Mouse (Mus musculus): ENCODE measurements around the gene Rrn3. TPM values are rescaled to one million over a fixed set of nuclear protein-coding genes. Genes with fewer than 3 reads are reported as not detected.
"Not testable (repeated sequence)": the region's sequence is repeated elsewhere in the genome, so short reads cannot be mapped to it uniquely, and the experiment has no call there.

The Rrn3 gene
- polyA plus RNA-seq, 1 experiment from 2014 or later: 72.7 TPM

DNA sequence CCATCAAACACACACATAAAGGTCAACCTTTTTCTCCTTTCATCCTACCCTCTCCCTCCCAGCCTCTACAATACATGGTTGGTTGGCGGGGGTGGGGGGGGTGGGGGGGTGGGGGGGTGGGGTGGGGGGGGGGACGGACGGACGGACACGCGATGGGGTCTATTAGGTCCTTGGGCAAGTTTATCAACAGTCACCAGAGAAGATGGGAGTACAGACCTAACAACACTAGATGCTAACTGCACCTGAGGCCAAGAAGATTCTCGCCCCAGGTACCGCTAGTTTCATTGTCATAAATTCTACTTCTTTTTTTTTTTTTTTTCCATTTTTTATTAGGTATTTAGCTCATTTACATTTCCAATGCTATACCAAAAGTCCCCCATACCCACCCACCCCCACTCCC, 26.5 kb upstream of the Rrn3 start:
- no peaks in the 10 kb centered on the region for H3K9me3 ChIP-seq
- H3K4me1 ChIP-seq: 0 out of 2 replicates have a peak, but pooled peaks cover 5% of the 10 kb centered on the region
- peaks cover 16% of the 10 kb centered on the region for H3K27me3 ChIP-seq
- H3K4me2 ChIP-seq: peak overlapping the region; percentile 97
- no peak for ATAC-seq (ENCODE audit: insufficient number of reproducible peaks, insufficient read depth, low FRiP score, low TSS enrichment, low read depth)
- H3K4me3 ChIP-seq: peak overlapping the region; percentile 72
- no peak overlapping the region for H3K27ac ChIP-seq
- no peak overlapping the region for H3K9ac ChIP-seq
- 75% methylated on average over 8 of the region's 8 CpGs for WGBS
- H3K36me3 ChIP-seq: no peaks in the 10 kb centered on the region

DNA sequence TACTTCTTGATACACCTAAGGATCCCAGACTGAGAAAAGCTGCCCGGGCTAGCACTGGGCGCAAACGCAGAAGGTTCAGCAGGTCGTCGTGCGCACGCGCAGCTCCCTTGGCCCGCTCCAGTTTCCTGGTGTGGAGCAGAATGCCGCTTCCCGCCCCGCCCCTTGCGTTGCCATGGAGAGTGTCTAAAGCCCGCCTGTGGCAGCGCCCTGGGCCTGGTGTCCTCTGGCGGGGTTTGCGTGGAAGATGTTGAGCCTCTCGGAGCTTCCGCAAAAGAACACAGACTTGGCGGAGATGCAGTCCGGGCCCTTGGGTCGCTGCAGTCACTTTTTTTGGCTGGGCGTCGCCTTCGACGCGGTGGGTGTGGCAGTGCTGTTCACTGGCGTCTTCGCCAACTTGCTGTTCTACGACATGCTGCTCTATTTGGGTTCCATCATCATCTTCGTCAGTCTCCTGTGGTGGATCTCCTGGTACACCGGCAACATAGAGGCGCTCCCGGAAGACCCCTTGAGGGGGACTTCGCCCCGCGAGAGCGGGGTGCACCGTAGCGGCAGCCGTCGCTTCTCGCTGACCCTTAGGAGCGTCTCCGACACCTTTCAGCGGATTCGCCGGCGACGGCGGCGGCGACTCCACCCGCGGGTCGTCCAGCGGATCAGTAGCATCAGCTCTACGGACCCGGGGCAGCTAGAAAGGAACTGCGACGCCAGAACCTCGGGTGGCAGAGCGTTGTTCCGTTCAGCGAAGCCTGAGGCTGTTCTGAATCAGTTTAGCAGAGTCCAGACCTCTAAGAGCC, 25.9 kb upstream of the Rrn3 start:
- H3K4me3 ChIP-seq: peak overlapping the region; percentile 72
- 0 out of 2 replicates have a peak, but pooled peaks cover 5% of the 10 kb centered on the region for H3K4me1 ChIP-seq
- H3K27ac ChIP-seq: no peak overlapping the region
- H3K27me3 ChIP-seq: peaks cover 10% of the 10 kb centered on the region; the same call in 1 of the 2 replicates
- under 1% methylated on average over 65 of the region's 65 CpGs for WGBS
- H3K9ac ChIP-seq: peak overlapping the region; percentile 73
- H3K9me3 ChIP-seq: no peaks in the 10 kb centered on the region
- H3K4me2 ChIP-seq: peak overlapping the region; percentile 97
- H3K36me3 ChIP-seq: no peaks in the 10 kb centered on the region
- ATAC-seq (ENCODE audit: insufficient number of reproducible peaks, insufficient read depth, low FRiP score, low TSS enrichment, low read depth): peak; percentile 93

DNA sequence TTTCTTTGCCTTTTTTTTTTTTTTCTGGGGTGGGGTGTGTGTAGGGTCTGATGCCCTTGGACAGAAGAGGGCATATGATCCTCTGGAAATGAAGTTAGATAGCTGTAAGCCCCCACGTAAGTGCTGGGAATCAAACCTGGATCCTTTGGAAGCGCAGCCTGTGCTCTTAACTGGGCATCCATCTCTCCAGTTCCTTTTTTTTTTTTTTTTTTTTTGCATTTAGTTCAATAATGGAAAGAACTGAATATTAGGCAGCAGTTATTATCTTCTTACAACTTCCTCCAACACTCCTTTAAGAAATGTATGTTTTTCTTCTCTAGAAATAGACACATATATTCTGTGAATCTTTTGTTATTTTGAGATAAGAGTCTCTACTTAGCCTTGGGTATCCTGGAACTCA, 22.7 kb upstream of the Rrn3 start:
- ATAC-seq (ENCODE audit: insufficient number of reproducible peaks, insufficient read depth, low FRiP score, low TSS enrichment, low read depth): no peak
- 86% methylated on average over 2 of the region's 2 CpGs for WGBS

DNA sequence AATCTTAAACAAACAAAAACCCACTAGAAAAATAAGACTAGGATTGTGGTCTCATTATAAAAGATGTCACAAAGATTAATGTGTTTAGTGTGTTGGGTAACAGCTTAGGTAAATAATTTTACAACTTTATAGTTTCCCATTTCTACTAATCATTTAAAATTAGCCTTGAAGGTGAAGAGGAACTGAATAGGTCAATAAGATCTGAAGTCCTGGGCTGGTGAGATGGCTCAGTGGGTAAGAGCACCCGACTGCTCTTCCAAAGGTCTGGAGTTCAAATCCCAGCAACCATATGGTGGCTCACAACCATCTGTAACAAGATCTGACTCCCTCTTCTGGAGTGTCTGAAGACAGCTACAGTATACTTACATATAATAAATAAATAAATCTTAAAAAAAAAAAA, 17.7 kb upstream of the Rrn3 start:
- 86% methylated on average over 1 of the region's 1 CpGs for WGBS
- not testable (repeated sequence) for H3K4me2 ChIP-seq; H3K9me3 ChIP-seq; ATAC-seq (ENCODE audit: insufficient number of reproducible peaks, insufficient read depth, low FRiP score, low TSS enrichment, low read depth); H3K4me3 ChIP-seq; H3K27ac ChIP-seq; H3K9ac ChIP-seq; H3K27me3 ChIP-seq; H3K36me3 ChIP-seq; H3K4me1 ChIP-seq

More for the DNA sequence above, 22.7 kb upstream of the Rrn3 start:
- 0 out of 2 replicates have a peak, but pooled peaks cover 5% of the 10 kb centered on the region for H3K4me1 ChIP-seq
- H3K36me3 ChIP-seq: no peaks in the 10 kb centered on the region
- H3K4me2 ChIP-seq: no peak overlapping the region
- no peak overlapping the region for H3K9ac ChIP-seq
- peaks cover 6% of the 10 kb centered on the region; the same call in 1 of the 2 replicates for H3K27me3 ChIP-seq
- no peak overlapping the region for H3K4me3 ChIP-seq
- H3K27ac ChIP-seq: no peak overlapping the region
- H3K9me3 ChIP-seq: no peaks in the 10 kb centered on the region

DNA sequence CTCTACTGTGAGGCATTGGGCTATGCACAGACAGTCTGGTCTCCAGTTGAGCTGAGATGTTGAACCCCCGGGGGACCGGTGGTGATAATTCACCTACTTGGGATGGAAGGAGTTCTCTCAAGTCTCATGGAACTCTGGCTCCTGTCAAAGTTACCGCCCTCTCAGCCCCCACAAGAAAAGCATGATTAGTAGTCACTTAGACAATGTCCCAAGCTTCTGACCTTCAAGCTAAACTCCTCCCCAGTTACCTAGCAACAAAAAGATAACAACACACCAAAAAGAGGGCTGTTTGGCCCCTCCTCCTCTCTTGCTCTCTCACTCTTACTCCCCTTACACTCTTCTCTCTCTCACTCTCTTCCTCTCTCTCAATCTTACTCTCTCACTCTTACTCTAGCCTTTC, 16.0 kb upstream of the Rrn3 start:
- no peak overlapping the region for H3K4me3 ChIP-seq
- WGBS: 89% methylated on average over 3 of the region's 3 CpGs

DNA sequence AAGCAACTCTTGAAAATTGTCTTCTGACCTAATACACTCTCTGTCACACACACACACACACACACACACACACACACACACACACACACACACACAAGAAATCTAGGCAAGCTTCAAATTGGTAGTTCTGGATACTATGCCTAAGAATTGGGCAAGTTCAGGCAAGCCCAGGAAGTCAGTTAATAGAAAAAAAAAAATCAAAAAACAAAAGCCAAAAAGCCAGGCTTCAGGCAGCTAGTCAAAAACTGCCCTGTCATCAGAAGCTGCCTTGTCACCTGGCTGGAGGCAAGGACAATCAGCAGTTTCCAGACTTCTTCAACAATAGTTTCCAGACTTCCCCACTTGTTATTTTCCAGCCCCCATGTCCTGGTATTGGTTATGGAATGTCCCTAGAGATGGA, 14.1 kb upstream of the Rrn3 start:
- H3K36me3 ChIP-seq: no peaks in the 10 kb centered on the region
- H3K4me2 ChIP-seq: no peak overlapping the region
- H3K27ac ChIP-seq: no peak overlapping the region
- H3K9ac ChIP-seq: no peak overlapping the region
- no peaks in the 10 kb centered on the region for H3K9me3 ChIP-seq
- no peaks in the 10 kb centered on the region for H3K27me3 ChIP-seq
- no peak for ATAC-seq (ENCODE audit: insufficient number of reproducible peaks, insufficient read depth, low FRiP score, low TSS enrichment, low read depth)
- no peak overlapping the region for H3K4me3 ChIP-seq
- no peaks in the 10 kb centered on the region for H3K4me1 ChIP-seq

More for the DNA sequence above, 16.0 kb upstream of the Rrn3 start:
- Histone ChIP-seq H3K4me1 (no peaks in the 10 kb centered on the region), H3K9me3 (no peaks in the 10 kb centered on the region), H3K9ac (no peak overlapping the region), H3K36me3 (no peaks in the 10 kb centered on the region), H3K27me3 (no peaks in the 10 kb centered on the region), H3K27ac (no peak overlapping the region), H3K4me2 (no peak overlapping the region)
- ATAC-seq (ENCODE audit: insufficient number of reproducible peaks, insufficient read depth, low FRiP score, low TSS enrichment, low read depth): no peak

DNA sequence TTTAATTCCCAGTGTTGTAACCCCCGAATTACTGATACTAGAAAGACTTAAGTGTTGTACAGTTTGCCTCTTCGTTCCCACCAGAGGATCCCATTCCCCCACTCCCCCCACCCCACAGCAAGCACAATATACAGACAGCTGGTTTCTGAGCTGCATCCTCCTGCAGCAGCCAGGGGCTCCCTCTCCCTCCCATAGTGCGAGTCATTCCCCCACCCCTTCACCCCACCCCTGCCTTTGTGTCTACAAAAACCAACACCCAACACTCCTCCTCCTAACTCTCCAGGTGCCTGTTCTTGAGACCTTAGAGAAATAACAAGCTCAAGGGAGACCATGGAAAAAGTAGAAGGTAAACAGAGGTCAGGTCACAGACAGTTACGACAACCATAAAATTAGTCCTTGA, 8.9 kb upstream of the Rrn3 start:
- not testable (repeated sequence) for H3K4me1 ChIP-seq; H3K36me3 ChIP-seq; ATAC-seq (ENCODE audit: insufficient number of reproducible peaks, insufficient read depth, low FRiP score, low TSS enrichment, low read depth); H3K27me3 ChIP-seq; H3K4me2 ChIP-seq; H3K9me3 ChIP-seq; H3K27ac ChIP-seq; H3K9ac ChIP-seq; H3K4me3 ChIP-seq
- 71% methylated on average over 4 of the region's 4 CpGs for WGBS

DNA sequence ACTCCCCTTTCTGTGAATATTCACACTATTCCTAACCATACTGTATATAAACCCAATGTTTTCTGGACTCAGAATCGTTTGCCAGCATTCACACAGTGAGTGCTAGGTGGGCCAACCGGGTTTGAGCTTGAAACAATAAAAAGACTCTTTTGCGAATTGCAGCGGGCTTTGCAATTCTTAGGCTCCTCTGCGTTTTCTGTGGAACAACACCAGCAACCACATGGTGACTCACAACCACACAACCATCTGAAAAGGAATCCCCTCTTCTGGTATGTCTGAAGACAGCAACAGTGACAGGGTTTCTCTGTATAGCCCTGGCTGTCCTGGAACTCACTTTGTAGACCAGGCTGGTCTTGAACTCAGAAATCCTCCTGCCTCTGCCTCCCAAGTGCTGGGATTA, 8.5 kb upstream of the Rrn3 start:
- H3K9me3 ChIP-seq; H3K4me3 ChIP-seq; H3K4me1 ChIP-seq; H3K9ac ChIP-seq; H3K36me3 ChIP-seq; H3K4me2 ChIP-seq; H3K27me3 ChIP-seq; ATAC-seq (ENCODE audit: insufficient number of reproducible peaks, insufficient read depth, low FRiP score, low TSS enrichment, low read depth); H3K27ac ChIP-seq: not testable (repeated sequence)
- WGBS: 90% methylated on average over 5 of the region's 5 CpGs

DNA sequence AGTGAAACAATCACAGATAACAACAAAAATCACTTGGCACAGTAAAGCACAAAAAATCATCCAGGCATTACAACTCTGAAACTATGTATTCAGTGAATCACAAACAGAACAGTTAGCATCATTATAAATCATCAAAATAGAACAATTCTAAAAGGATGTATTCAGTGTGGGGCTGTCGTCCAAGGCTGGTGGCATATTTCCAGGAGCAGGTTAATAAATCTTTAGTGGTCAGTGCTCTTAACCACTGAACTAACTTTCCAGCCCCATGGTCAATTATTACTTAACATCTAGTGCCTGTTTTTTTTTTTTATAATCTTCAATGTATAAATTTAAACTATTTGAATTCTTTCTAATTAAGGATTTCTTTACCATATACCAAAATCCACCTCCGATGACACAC, 6.5 kb upstream of the Rrn3 start:
- H3K9me3 ChIP-seq; ATAC-seq (ENCODE audit: insufficient number of reproducible peaks, insufficient read depth, low FRiP score, low TSS enrichment, low read depth); H3K27ac ChIP-seq; H3K9ac ChIP-seq; H3K4me2 ChIP-seq; H3K36me3 ChIP-seq; H3K4me3 ChIP-seq; H3K4me1 ChIP-seq; H3K27me3 ChIP-seq: not testable (repeated sequence)
- 88% methylated on average over 2 of the region's 2 CpGs for WGBS

DNA sequence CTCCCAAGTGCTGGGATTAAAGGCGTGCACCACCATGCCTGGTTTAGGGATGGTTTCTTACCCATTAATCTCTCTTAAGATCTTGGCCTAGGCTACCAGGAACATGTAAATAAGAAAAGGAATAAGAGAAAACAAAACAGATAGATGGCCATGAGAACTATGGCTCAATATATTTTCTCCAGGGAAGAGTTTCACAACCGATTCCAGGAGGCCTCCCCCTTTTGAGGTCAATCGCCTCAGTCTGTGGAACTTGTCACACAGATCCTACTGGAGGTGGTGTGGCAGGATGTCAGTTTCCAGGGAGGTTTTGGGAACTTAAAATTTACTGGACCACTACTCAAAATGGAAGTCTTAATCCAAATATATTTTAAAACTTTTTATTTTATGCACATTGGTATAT, 5.9 kb upstream of the Rrn3 start:
- not testable (repeated sequence) for ATAC-seq (ENCODE audit: insufficient number of reproducible peaks, insufficient read depth, low FRiP score, low TSS enrichment, low read depth); H3K4me3 ChIP-seq; H3K36me3 ChIP-seq; H3K4me2 ChIP-seq; H3K9ac ChIP-seq; H3K27ac ChIP-seq; H3K27me3 ChIP-seq; H3K4me1 ChIP-seq; H3K9me3 ChIP-seq
- 85% methylated on average over 3 of the region's 3 CpGs for WGBS

DNA sequence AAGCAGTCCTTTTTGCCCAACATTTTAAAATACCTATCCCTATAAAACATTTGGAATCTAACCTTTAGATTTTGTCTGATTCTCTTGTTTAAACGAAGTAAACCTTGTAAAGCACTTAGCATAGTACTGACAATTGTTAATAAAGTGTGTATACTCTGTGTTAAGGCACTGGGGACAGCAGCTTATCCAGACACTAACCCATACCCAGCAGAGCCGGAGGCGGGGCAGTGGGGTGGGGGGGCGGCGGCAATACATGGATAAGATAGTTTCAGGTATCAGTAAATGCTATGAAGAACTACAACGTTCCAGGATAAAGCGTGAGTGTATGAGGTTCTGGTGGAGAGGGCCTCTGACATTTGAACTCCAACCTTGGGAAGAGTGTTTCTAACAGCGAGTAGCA, 708 bp downstream of the Rrn3 start:
- H3K27ac ChIP-seq: no peak overlapping the region
- H3K4me2 ChIP-seq: peak overlapping the region; percentile 77
- peaks cover 19% of the 10 kb centered on the region for H3K4me1 ChIP-seq
- H3K9ac ChIP-seq: peak overlapping the region; percentile 95
- no peaks in the 10 kb centered on the region for H3K27me3 ChIP-seq
- peak overlapping the region; percentile 84 for H3K4me3 ChIP-seq
- 28% methylated on average over 8 of the region's 8 CpGs for WGBS
- H3K36me3 ChIP-seq: peaks cover 28% of the 10 kb centered on the region
- H3K9me3 ChIP-seq: no peaks in the 10 kb centered on the region
- ATAC-seq (ENCODE audit: insufficient number of reproducible peaks, insufficient read depth, low FRiP score, low TSS enrichment, low read depth): no peak

DNA sequence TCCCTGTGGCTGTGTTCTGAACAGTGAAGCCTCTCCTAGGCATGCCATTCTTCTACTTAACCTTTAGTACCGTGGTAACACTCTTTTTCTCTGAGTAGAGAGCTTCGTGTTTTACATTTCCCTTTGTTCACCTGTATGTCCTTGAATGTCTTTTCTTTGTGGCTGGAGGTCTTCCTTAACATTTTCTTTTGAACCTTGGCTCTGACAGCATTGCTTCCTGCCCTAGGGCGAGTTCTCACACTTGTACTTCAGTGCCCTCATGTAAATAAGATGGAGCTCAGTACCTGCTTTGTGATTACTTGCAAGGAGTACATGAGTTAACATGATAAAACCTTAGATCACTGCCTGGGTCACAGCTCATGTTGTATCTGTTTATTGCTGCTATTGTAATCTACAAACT, 5.4 kb downstream of the Rrn3 start:
- Histone ChIP-seq H3K27me3 (no peaks in the 10 kb centered on the region), H3K9ac (no peak overlapping the region), H3K4me2 (no peak overlapping the region), H3K9me3 (no peaks in the 10 kb centered on the region), H3K36me3 (peaks cover 71% of the 10 kb centered on the region), H3K27ac (no peak overlapping the region), H3K4me3 (no peak overlapping the region), H3K4me1 (peaks cover 12% of the 10 kb centered on the region)
- no peak for ATAC-seq (ENCODE audit: insufficient number of reproducible peaks, insufficient read depth, low FRiP score, low TSS enrichment, low read depth)
- 81% methylated on average over 3 of the region's 3 CpGs for WGBS

Data from embryonic facial prominence, embryonic 13.5 days (tissue).